Mouse (Mus musculus): Measurements from ENCODE around the gene Slpi.

DNA sequence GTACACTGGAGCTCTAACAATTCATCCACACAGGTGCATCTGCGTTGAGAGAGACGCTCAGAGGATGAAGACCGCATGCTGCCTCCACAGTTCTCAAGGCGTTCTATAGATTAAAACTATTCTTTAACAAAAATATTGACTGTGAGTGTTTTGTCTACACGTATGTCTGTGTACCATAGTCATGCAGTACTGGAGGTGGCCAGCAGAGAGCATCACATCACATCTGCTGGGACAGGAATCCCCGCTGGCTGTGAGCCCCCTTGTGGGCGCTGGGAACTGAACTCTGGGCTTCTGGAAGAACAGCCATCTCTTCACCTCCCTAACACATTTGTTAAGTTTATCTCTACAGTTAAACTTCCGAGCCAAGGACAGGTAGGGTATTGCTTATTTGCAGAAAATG, 7.2 kb downstream of the Slpi start:
- TF ChIP-seq POLR2A (IDR thresholded peaks at IDR 0.05; ENCODE audit: control insufficient read depth, low read depth, low read length) (no peak), CTCF (IDR thresholded peaks at IDR 0.05; ENCODE audit: control insufficient read depth, insufficient read depth, insufficient replicate concordance, low read depth, low read length) (no peak; the same call in 1 of the 2 replicates)

All from testis, adult 2 months (tissue).